Mouse (Mus musculus) CH12.LX (cell line): Measurements from ENCODE around the gene Fbxw4. TPM values are rescaled to one million over a fixed set of nuclear protein-coding genes. Genes with fewer than 3 reads are reported as not detected.

Experiments used
- DNase-seq: peaks from one replicate; pipeline ENCODE4 v3.0.0-alpha.2; 2013; ENCODE audit errors: extremely low read depth
- H3K27ac ChIP-seq: 2 replicates; pipeline ENCODE4 v1.5.1; 2012; ENCODE audit warnings: low read depth, mild to moderate bottlenecking, control low read depth, moderate library complexity; ENCODE audit not compliant: insufficient read depth
- H3K27me3 ChIP-seq: replicated peaks from 2 replicates; pipeline ENCODE3; 2012; ENCODE audit warnings: inconsistent platforms
- H3K36me3 ChIP-seq, 2 experiments: replicated peaks in 1 of 2; 2 replicates each; pipeline versions ENCODE3 to v1.6.1; 2012; ENCODE audit warnings: inconsistent platforms in 1 of 2, low read length in 1 of 2, mild to moderate bottlenecking in 1 of 2, mixed read lengths in 1 of 2, moderate library complexity in 1 of 2; ENCODE audit not compliant: control insufficient read depth in 1 of 2, insufficient read depth in 1 of 2
- H3K4me1 ChIP-seq, 2 experiments: 2 replicates each; pipeline ENCODE4 v1.6.1; 2012; ENCODE audit warnings: inconsistent platforms in 1 of 2, moderate library complexity in 1 of 2; ENCODE audit not compliant: insufficient read depth in 2 of 2, control insufficient read depth in 1 of 2
- H3K4me2 ChIP-seq: 2 replicates; pipeline ENCODE4 v1.6.1; 2012; ENCODE audit warnings: low read depth, mild to moderate bottlenecking, control low read depth; ENCODE audit not compliant: poor library complexity, insufficient read depth, severe bottlenecking
- H3K4me3 ChIP-seq, 3 experiments: fragments of 150-350 bp in 1 of 3; sonication (generic) in 1 of 3; replicated peaks in 1 of 3; 2 replicates each; pipeline versions ENCODE3 to v1.5.1; 2011 to 2012; ENCODE audit warnings: low read depth in 2 of 3, low read length in 2 of 3, mild to moderate bottlenecking in 2 of 3, moderate library complexity in 2 of 3, control low read depth in 1 of 3, improper control_type of control experiment in 1 of 3, inconsistent platforms in 1 of 3, mixed read lengths in 1 of 3; ENCODE audit not compliant: poor library complexity in 1 of 3
- H3K79me2 ChIP-seq: replicated peaks from 2 replicates; pipeline ENCODE4 v1.6.1; 2012; ENCODE audit warnings: mild to moderate bottlenecking, moderate library complexity; ENCODE audit not compliant: control insufficient read depth, poor library complexity, insufficient read depth, severe bottlenecking; ENCODE audit errors: extremely low read depth
- H3K9ac ChIP-seq: 2 replicates; pipeline ENCODE4 v1.6.1; 2012; ENCODE audit warnings: low read depth, mild to moderate bottlenecking, control low read depth, moderate library complexity; ENCODE audit not compliant: insufficient read depth
- H3K9me3 ChIP-seq: replicated peaks from 2 replicates; pipeline ENCODE3; 2012; ENCODE audit warnings: low read length, inconsistent platforms, mixed read lengths
- CTCF ChIP-seq, 2 experiments: IDR thresholded peaks in 1 of 2; conservative IDR thresholded peaks in 1 of 2; 2 replicates each; pipeline ENCODE4 v1.5.1; 2011 to 2012; ENCODE audit warnings: low read depth in 2 of 2, low read length in 2 of 2, improper control_type of control experiment in 1 of 2, inconsistent platforms in 1 of 2, mild to moderate bottlenecking in 1 of 2, moderate library complexity in 1 of 2
- IRF4 ChIP-seq: IDR thresholded peaks from 2 replicates; pipeline ENCODE4 v1.6.1; 2014; ENCODE audit warnings: low read depth, mild to moderate bottlenecking, inconsistent platforms, low read length, improper control_type of control experiment
- MEF2A ChIP-seq: IDR thresholded peaks from 2 replicates; pipeline ENCODE4 v1.6.1; 2014; ENCODE audit warnings: low read depth, mild to moderate bottlenecking, inconsistent platforms, low read length, improper control_type of control experiment, borderline replicate concordance
- NELFE ChIP-seq: IDR thresholded peaks from 2 replicates; pipeline ENCODE4 v1.6.1; 2011; ENCODE audit warnings: low read depth, low read length, improper control_type of control experiment
- NRF1 ChIP-seq: IDR thresholded peaks from 2 replicates; pipeline ENCODE4 v1.6.1; 2014; ENCODE audit warnings: low read depth, mild to moderate bottlenecking, inconsistent platforms, low read length, improper control_type of control experiment, moderate library complexity
- POLR2A ChIP-seq: IDR thresholded peaks from 2 replicates; pipeline ENCODE4 v1.6.1; 2011; ENCODE audit warnings: low read depth, mild to moderate bottlenecking, improper control_type of control experiment, low read length
- RCOR1 ChIP-seq: conservative IDR thresholded peaks from 2 replicates; pipeline ENCODE4 v1.6.1; 2012; ENCODE audit warnings: low read depth, mild to moderate bottlenecking, inconsistent platforms, low read length, improper control_type of control experiment
- TCF12 ChIP-seq: IDR thresholded peaks from 2 replicates; pipeline ENCODE4 v1.6.1; 2014; ENCODE audit warnings: low read depth, mild to moderate bottlenecking, inconsistent platforms, low read length, improper control_type of control experiment
- USF1 ChIP-seq: IDR thresholded peaks from 2 replicates; pipeline ENCODE4 v1.6.1; 2014; ENCODE audit warnings: low read depth, mild to moderate bottlenecking, inconsistent platforms, low read length, improper control_type of control experiment
- USF2 ChIP-seq: conservative IDR thresholded peaks from 2 replicates; pipeline ENCODE4 v1.6.1; 2011; ENCODE audit warnings: low read depth, low read length, improper control_type of control experiment
- ZMIZ1 ChIP-seq: IDR thresholded peaks from 2 replicates; pipeline ENCODE4 v1.6.1; 2012; ENCODE audit warnings: low read depth, mild to moderate bottlenecking, inconsistent platforms, low read length, improper control_type of control experiment
- dilution Hi-C: fragments of 300-500 bp; cut with MboI; formaldehyde crosslinking; loops from 2 replicates; pipeline ENCODE4 v1.14.3; 2020; ENCODE audit warnings: low sequenced_read_pairs; ENCODE audit not compliant: extremely low pct_unique_long_range_greater_than_20kb, extremely low pct_ligation_motif_present
- in situ Hi-C: fragments of 300-500 bp; cut with MboI; formaldehyde crosslinking; loops from 3 replicates; pipeline ENCODE4 v1.14.3; 2019; ENCODE audit warnings: low sequenced_read_pairs, low pct_ligation_motif_present, low pct_unique_long_range_greater_than_20kb, mixed read lengths
- polyA plus RNA-seq: library from polyadenylated mRNA; unstranded; fragments of >175 nt; gene quantifications from 2 replicates; pipeline ENCODE4 v1.2.1, GENCODE M21; 2012; ENCODE audit warnings: low read depth; ENCODE audit not compliant: insufficient read length
- total RNA-seq, 2 experiments: library from RNA; depleted of rRNA; stranded (reverse); fragments of 300-350 nt in 1 of 2; fragments of >200 nt in 1 of 2; gene quantifications; 2 replicates each; pipeline ENCODE4 v1.2.3; 2012 to 2014

The Fbxw4 gene
- total and polyA plus RNA-seq, 3 experiments, result 4.5 to 8.6 (median 7.5) TPM

- no peaks in the 10 kb centered on the region for H3K79me2 ChIP-seq
- H3K4me3 ChIP-seq, result no peak overlapping the region
- H3K4me1 ChIP-seq, result peaks cover 0 to 31% of the 10 kb centered on the region in 2 experiments; a peak in 3 of 4 replicates
- dilution Hi-C loops (no loop called here), in situ Hi-C loops (no loop called here)
- H3K27ac ChIP-seq, result no peak overlapping the region
- H3K27me3 ChIP-seq, result no peaks in the 10 kb centered on the region
- no peak overlapping the region for H3K9ac ChIP-seq
- no peak for TF ChIP-seq USF1
- no peak for TF ChIP-seq ZMIZ1
- TF ChIP-seq CTCF (conservative IDR thresholded peaks at IDR 0.05 in 1 of 2, IDR thresholded peaks at IDR 0.05 in 1 of 2; ENCODE audit: low read depth in 2 of 2, low read length in 2 of 2), result no peak
- no peak for TF ChIP-seq RCOR1
- TF ChIP-seq POLR2A, result no peak
- no peak for TF ChIP-seq NRF1
- TF ChIP-seq NELFE, result no peak
- TF ChIP-seq USF2, result no peak
- TF ChIP-seq IRF4, result no peak
- no peak for TF ChIP-seq TCF12
- TF ChIP-seq MEF2A, result no peak
- peaks cover 15 to 42% of the 10 kb centered on the region in 2 experiments for H3K36me3 ChIP-seq
- H3K4me2 ChIP-seq, result no peak overlapping the region
- H3K9me3 ChIP-seq, result no peaks in the 10 kb centered on the region
- no peak for DNase-seq
Measured at GRCm38 (mm10) chr19:45529294-45529693, 130.8 kb downstream of the Fbxw4 start.

Other genes with a start within 250 kb of the Fbxw4 start
- 21.0 and 24.6 TPM in 2 replicates for gene Poll, start 99.8 kb downstream of the Fbxw4 start, total RNA-seq (2012; rRNA removed)
- 18.9 and 19.1 TPM in 2 replicates for gene Poll, start 99.8 kb downstream of the Fbxw4 start, total RNA-seq (2014; rRNA removed)
- 14.0 and 16.5 TPM in 2 replicates for gene Poll, start 99.8 kb downstream of the Fbxw4 start, polyA plus RNA-seq
- gene Gm17018, start 99.7 kb downstream of the Fbxw4 start, total RNA-seq (2012; rRNA removed), result 30.3 and 34.4 TPM in 2 replicates
- 18.5 and 19.9 TPM in 2 replicates for gene Gm17018, start 99.7 kb downstream of the Fbxw4 start, total RNA-seq (2014; rRNA removed)
- 40.4 and 54.8 TPM in 2 replicates for gene Gm17018, start 99.7 kb downstream of the Fbxw4 start, polyA plus RNA-seq
- gene Fgf8, start 82.6 kb upstream of the Fbxw4 start, total RNA-seq (2012; rRNA removed), result not detected in 2 replicates
- gene Fgf8, start 82.6 kb upstream of the Fbxw4 start, total RNA-seq (2014; rRNA removed), result not detected in 2 replicates
- gene Fgf8, start 82.6 kb upstream of the Fbxw4 start, polyA plus RNA-seq, result not detected in 2 replicates
- 189 and 220 TPM in 2 replicates for gene Npm3, start 89.3 kb upstream of the Fbxw4 start, total RNA-seq (2012; rRNA removed)
- 225 and 248 TPM in 2 replicates for gene Npm3, start 89.3 kb upstream of the Fbxw4 start, total RNA-seq (2014; rRNA removed)
- gene Npm3, start 89.3 kb upstream of the Fbxw4 start, polyA plus RNA-seq, result 237 TPM in 2 replicates
- gene Mgea5, start 123.5 kb upstream of the Fbxw4 start, total RNA-seq (2012; rRNA removed), result 63.9 and 69.8 TPM in 2 replicates
- 69.4 and 78.7 TPM in 2 replicates for gene Mgea5, start 123.5 kb upstream of the Fbxw4 start, total RNA-seq (2014; rRNA removed)
- gene Mgea5, start 123.5 kb upstream of the Fbxw4 start, polyA plus RNA-seq, result 66.4 and 68.7 TPM in 2 replicates
- not detected in 2 replicates for gene Kcnip2, start 155.7 kb upstream of the Fbxw4 start, total RNA-seq (2012; rRNA removed)
- gene Kcnip2, start 155.7 kb upstream of the Fbxw4 start, total RNA-seq (2014; rRNA removed), result not detected in 2 replicates
- not detected in 2 replicates for gene Kcnip2, start 155.7 kb upstream of the Fbxw4 start, polyA plus RNA-seq